Mouse (Mus musculus) G1E-ER4 (cell line): Measurements from ENCODE around the gene Zfp422. TPM values are rescaled to one million over a fixed set of nuclear protein-coding genes. Genes with fewer than 3 reads are reported as not detected.

ENCODE experiments used
- GATA1 ChIP-seq: IDR thresholded peaks from one replicate; pipeline ENCODE4 v1.8.0; 2012; ENCODE audit warnings: low read length, inconsistent platforms
- polyA plus RNA-seq: library from polyadenylated mRNA; stranded (reverse); fragments of >175 nt; gene quantifications from 2 replicates; pipeline ENCODE4 v1.2.3, GENCODE M21; 2012

Zfp422 gene
- polyA plus RNA-seq, 1 experiment: not detected

GRCm38 (mm10) chr6:116633741-116634695 lies 5.2 kb upstream of the Zfp422 start:
- no peak for TF ChIP-seq GATA1

DNA sequence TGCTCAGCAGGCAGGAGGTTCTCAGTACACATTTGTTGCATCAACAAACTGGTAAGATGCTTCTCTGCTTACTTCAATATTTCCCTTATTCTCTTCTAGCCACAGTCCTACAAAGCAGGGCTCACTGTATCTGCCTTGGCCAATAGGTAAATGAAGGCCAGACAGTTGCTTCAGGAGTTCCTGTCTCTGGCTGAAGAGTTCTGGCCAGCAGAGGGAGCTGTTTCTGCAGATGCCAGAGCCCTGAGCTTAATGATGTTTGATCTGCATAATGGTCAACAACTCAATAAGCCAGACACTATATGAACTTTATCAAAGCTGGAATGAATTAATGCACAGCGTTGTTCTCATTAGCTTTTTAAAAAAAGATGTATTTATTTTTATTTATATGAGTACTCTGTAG lies 3.3 kb upstream of the Zfp422 start:
- no peak for TF ChIP-seq GATA1

- no peak for TF ChIP-seq GATA1
Measured at GRCm38 (mm10) chr6:116629766-116630165, 967 bp upstream of the Zfp422 start.

DNA sequence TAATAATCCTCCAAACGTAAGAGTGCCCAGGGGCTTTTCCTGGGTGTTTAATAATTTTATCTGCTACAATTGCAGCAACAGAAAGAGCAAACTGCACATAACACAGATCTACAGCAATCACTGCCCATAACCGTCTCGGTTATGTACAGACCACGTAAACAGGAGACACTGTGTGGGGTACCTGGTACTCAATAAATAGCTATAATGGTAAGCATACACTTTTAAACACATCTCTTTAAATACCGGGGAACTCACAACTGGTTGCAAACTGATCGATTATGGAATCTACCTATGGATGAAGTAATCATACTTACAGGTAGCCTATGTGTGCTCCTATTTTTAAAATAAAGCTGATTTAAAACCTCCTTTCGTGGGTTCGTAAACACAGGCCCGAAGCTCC lies 704 bp downstream of the Zfp422 start:
- no peak for TF ChIP-seq GATA1

- TF ChIP-seq GATA1: no peak
Measured at GRCm38 (mm10) chr6:116621318-116622023, 7.3 kb downstream of the Zfp422 start.

DNA sequence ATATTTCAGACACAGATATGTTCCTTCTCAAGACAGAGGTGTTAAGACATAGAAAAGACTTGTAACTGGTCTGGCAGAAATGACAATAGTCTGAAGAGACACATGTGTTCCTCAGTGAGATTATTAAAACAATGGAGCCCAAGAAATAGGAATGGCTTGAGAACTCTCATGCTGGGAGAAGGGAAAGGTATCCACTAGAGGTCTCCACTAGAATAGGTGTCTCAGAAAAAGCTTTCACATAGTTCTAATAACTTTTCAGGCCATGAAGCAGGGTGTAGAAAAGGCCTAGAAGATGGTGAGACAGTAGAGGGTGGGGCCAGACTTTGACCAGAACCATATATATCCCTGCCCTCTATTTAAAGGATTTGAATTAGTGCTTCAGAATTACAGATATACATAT lies 10.7 kb downstream of the Zfp422 start:
- no peak for TF ChIP-seq GATA1

DNA sequence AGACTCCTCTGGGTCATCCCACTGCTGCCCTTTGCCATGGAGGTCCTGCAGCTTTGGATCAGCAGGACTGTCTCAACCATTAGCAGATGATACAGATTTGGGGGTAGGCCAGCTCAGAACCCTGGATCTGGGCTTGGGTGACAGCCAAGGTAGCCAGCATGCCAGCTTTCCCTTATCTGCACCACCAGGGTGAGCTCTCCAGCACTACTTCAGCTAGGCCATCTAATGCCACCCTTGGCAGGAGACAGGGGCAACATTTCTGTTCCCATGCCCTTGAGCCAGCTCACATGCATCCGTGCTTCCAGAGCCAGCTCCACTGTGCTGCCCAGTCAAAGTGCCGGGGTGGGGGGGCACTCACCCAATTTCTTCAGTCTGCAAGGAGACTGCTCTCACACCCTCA lies 13.1 kb downstream of the Zfp422 start:
- no peak for TF ChIP-seq GATA1

DNA sequence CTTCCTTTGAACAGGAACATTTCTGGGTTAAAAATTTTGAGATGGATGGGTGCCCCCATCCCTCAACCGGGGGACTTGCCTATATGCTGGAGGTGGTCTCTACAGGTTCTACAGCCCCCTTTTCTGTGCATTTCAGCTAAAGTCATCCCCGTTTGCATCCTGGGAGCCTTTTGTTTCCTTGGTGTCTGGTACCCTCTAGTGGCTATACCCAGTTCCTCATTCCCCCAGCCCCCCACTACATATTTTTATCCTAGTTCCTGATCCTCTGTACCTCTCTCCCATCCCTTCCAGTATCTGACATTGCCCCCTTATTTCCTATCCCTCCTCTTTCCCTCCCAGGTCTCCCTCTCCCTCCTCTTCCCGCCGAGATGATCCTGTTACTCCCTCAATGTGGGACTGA lies 21.6 kb downstream of the Zfp422 start:
- TF ChIP-seq GATA1: no peak

GRCm38 (mm10) chr6:116584095-116584494 lies 44.7 kb downstream of the Zfp422 start, which contains the start of gene Olfr215:
TSS of gene Olfr215 (minus strand) at chr6:116584195.
- TF ChIP-seq GATA1: no peak

Other genes with a start within 250 kb of the Zfp422 start
- gene Alox5, start 167.8 kb downstream of the Zfp422 start, polyA plus RNA-seq: 0.12 TPM in 2 replicates
- not detected in 2 replicates for gene Olfr211, start 139.9 kb downstream of the Zfp422 start, polyA plus RNA-seq
- gene Olfr212, start 122.5 kb downstream of the Zfp422 start, polyA plus RNA-seq: not detected in 2 replicates
- not detected in 2 replicates for gene Olfr213, start 90.5 kb downstream of the Zfp422 start, polyA plus RNA-seq
- 0.17 and 0.25 TPM in 2 replicates for gene Gm5580, start 77.9 kb downstream of the Zfp422 start, polyA plus RNA-seq
- not detected in 2 replicates for gene Olfr214, start 74.8 kb downstream of the Zfp422 start, polyA plus RNA-seq
- gene Olfr215, start 44.8 kb downstream of the Zfp422 start, polyA plus RNA-seq: not detected in 2 replicates
- gene Depp1, start 21.6 kb upstream of the Zfp422 start, polyA plus RNA-seq: not detected in 2 replicates
- gene Rassf4, start 45.0 kb upstream of the Zfp422 start, polyA plus RNA-seq: not detected in 2 replicates
- gene Tmem72, start 87.9 kb upstream of the Zfp422 start, polyA plus RNA-seq: under 0.01 TPM in 1 of 2 replicates, not detected in the other